Mouse (Mus musculus) MEL (cell line): Measurements from ENCODE around the gene Gm42688.

Source experiments
- BHLHE40 ChIP-seq: IDR thresholded peaks from 2 replicates; pipeline ENCODE4 v1.6.1; 2012; ENCODE audit warnings: low read depth, mild to moderate bottlenecking, inconsistent platforms, low read length, improper control_type of control experiment, borderline replicate concordance
- CTCF ChIP-seq, 3 experiments: IDR thresholded peaks in 2 of 3; conservative IDR thresholded peaks in 1 of 3; 2 replicates each; pipeline ENCODE4 v1.5.1; 2011 to 2012; ENCODE audit warnings: low read length in 3 of 3, low read depth in 2 of 3, mild to moderate bottlenecking in 2 of 3, improper control_type of control experiment in 1 of 3, inconsistent platforms in 1 of 3, mixed read lengths in 1 of 3, moderate library complexity in 1 of 3; ENCODE audit not compliant: control insufficient read depth in 1 of 3, insufficient read depth in 1 of 3, poor library complexity in 1 of 3, severe bottlenecking in 1 of 3
- GATA1 ChIP-seq: IDR thresholded peaks from 2 replicates; pipeline ENCODE4 v1.6.1; 2011; ENCODE audit warnings: low read depth, low read length, improper control_type of control experiment
- HCFC1 ChIP-seq: IDR thresholded peaks from 2 replicates; pipeline ENCODE4 v1.6.1; 2012; ENCODE audit warnings: low read depth, mild to moderate bottlenecking, inconsistent platforms, low read length, improper control_type of control experiment, moderate library complexity
- TAL1 ChIP-seq: IDR thresholded peaks from 2 replicates; pipeline ENCODE4 v1.6.1; 2012; ENCODE audit warnings: mild to moderate bottlenecking, inconsistent platforms, low read length, moderate library complexity, mixed read lengths

DNA sequence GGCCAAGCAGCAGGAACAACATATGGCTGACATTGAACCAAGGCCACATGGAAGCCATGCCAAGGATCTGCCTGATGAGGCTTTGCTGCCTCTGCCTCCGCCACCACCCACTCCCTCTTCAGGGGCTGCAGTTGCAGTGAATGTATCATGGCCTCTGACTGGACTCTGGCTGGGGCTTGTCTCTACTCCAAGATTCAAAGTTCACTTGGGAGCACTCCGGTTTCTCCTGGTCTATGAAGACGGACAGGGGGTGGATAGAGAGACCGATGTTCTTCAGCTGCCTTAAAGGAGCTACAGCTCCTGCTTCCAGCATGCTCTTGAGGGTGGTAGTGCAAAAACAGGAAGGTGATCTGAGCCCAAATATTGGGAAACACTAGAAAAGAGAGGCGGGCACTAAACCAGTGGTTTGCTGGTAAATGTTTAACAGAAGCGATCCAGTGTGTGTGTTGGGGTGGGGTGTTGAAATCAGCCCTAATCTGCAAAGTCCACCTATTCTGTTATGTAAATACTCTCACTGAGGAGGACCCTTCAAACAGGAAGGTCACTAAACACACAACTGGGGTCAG, 30.1 kb downstream of the Gm42688 start:
- TF ChIP-seq GATA1 (no peak), BHLHE40 (no peak), HCFC1 (no peak), TAL1 (no peak), CTCF (IDR thresholded peaks at IDR 0.05 in 2 of 3, conservative IDR thresholded peaks at IDR 0.05 in 1 of 3; ENCODE audit: control insufficient read depth in 1 of 3, insufficient read depth in 1 of 3, low read depth in 2 of 3, low read length in 3 of 3, poor library complexity in 1 of 3, severe bottlenecking in 1 of 3) (no peak)
